Mouse (Mus musculus): ENCODE results near the gene Mpz. TPM values are rescaled to one million over a fixed set of nuclear protein-coding genes. Genes with fewer than 3 reads are reported as not detected.
A peak's percentile ranks its signal among the peaks of the same experiment; 100 is the strongest.

Gene Mpz
- polyA plus RNA-seq, 1 experiment: 24.9 TPM

DNA sequence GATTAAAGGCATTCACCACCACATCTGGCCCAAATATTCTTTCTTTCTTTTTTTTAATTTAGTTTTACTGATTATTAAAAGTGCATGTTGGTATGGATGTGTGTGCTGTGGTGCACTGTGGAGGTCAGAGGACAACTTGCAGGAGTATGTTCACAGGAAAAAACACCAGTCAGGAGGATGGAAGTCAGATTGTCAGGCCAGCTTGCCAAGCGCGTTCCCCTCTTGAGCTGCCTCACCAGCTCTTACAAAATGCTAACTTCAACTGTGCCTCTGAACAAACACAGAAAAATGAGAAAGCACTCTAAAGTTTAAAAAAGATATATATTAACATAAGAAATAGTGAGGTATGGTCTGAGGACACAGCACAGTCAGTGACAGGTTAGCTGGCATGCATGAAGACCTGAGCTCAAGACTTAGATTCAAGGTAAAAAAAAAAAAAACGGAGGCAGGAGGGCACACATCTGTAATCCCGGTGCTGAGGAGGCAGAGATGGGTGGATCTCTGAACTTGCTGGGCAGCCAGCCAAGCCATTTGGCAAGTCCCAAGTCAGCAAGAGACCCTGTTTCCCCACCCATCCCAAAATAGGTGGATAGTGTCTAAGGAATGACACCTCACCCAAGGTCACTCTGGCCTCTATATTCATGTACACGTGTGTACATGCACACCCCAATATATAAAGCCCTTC, 29.1 kb downstream of the Mpz start:
- no peak overlapping the region for H3K4me3 ChIP-seq (replicated peaks; ENCODE audit: extremely low read depth, low read depth, low read length)
- TF ChIP-seq POLR2A (IDR thresholded peaks at IDR 0.05; ENCODE audit: borderline replicate concordance, extremely low read depth, low read depth, low read length): no peak
- no peak for TF ChIP-seq CTCF (IDR thresholded peaks at IDR 0.05; ENCODE audit: insufficient read depth, low read length)
- peaks cover 11% of the 10 kb centered on the region for H3K4me1 ChIP-seq (ENCODE audit: control insufficient read depth, insufficient read depth, low read length)
- WGBS: 52% methylated on average over 5 of the region's 5 CpGs
- DNase-seq: no peak

GRCm38 (mm10) chr1:171183025-171183424, 32.5 kb downstream of the Mpz start:
- TF ChIP-seq POLR2A (IDR thresholded peaks at IDR 0.05; ENCODE audit: borderline replicate concordance, extremely low read depth, low read depth, low read length): no peak
- TF ChIP-seq CTCF (IDR thresholded peaks at IDR 0.05; ENCODE audit: insufficient read depth, low read length): no peak
- Histone ChIP-seq H3K4me1 (ENCODE audit: control insufficient read depth, insufficient read depth, low read length) (peaks cover 18% of the 10 kb centered on the region), H3K4me3 (replicated peaks; ENCODE audit: extremely low read depth, low read depth, low read length) (no peak overlapping the region)
- 88% methylated on average over 3 of the region's 3 CpGs for WGBS
- no peak for DNase-seq

- Histone ChIP-seq H3K4me3 (replicated peaks; ENCODE audit: extremely low read depth, low read depth, low read length) (no peak overlapping the region), H3K4me1 (ENCODE audit: control insufficient read depth, insufficient read depth, low read length) (peaks cover 18% of the 10 kb centered on the region)
- DNase-seq: no peak
- TF ChIP-seq CTCF (IDR thresholded peaks at IDR 0.05; ENCODE audit: insufficient read depth, low read length) (no peak), POLR2A (IDR thresholded peaks at IDR 0.05; ENCODE audit: borderline replicate concordance, extremely low read depth, low read depth, low read length) (no peak)
- 23% methylated on average over 3 of the region's 3 CpGs for WGBS
Observed at GRCm38 (mm10) chr1:171183620-171184019, 33.1 kb downstream of the Mpz start.

GRCm38 (mm10) chr1:171184314-171184713, 33.8 kb downstream of the Mpz start:
- WGBS: 14% methylated on average over 7 of the region's 7 CpGs
- peak; percentile 52 for DNase-seq
- Histone ChIP-seq H3K4me1 (ENCODE audit: control insufficient read depth, insufficient read depth, low read length) (peaks cover 18% of the 10 kb centered on the region), H3K4me3 (replicated peaks; ENCODE audit: extremely low read depth, low read depth, low read length) (no peak overlapping the region)
- peak; percentile 44; the same call in 1 of the 2 replicates for TF ChIP-seq CTCF (IDR thresholded peaks at IDR 0.05; ENCODE audit: insufficient read depth, low read length)
- no peak for TF ChIP-seq POLR2A (IDR thresholded peaks at IDR 0.05; ENCODE audit: borderline replicate concordance, extremely low read depth, low read depth, low read length)

- H3K4me3 ChIP-seq (replicated peaks; ENCODE audit: extremely low read depth, low read depth, low read length): no peak overlapping the region
- DNase-seq: no peak
- TF ChIP-seq POLR2A (IDR thresholded peaks at IDR 0.05; ENCODE audit: borderline replicate concordance, extremely low read depth, low read depth, low read length) (no peak), CTCF (IDR thresholded peaks at IDR 0.05; ENCODE audit: insufficient read depth, low read length) (no peak)
- peaks cover 18% of the 10 kb centered on the region for H3K4me1 ChIP-seq (ENCODE audit: control insufficient read depth, insufficient read depth, low read length)
- WGBS: 74% methylated on average over 8 of the region's 8 CpGs
Observed at GRCm38 (mm10) chr1:171185655-171186054, 35.1 kb downstream of the Mpz start.

DNA sequence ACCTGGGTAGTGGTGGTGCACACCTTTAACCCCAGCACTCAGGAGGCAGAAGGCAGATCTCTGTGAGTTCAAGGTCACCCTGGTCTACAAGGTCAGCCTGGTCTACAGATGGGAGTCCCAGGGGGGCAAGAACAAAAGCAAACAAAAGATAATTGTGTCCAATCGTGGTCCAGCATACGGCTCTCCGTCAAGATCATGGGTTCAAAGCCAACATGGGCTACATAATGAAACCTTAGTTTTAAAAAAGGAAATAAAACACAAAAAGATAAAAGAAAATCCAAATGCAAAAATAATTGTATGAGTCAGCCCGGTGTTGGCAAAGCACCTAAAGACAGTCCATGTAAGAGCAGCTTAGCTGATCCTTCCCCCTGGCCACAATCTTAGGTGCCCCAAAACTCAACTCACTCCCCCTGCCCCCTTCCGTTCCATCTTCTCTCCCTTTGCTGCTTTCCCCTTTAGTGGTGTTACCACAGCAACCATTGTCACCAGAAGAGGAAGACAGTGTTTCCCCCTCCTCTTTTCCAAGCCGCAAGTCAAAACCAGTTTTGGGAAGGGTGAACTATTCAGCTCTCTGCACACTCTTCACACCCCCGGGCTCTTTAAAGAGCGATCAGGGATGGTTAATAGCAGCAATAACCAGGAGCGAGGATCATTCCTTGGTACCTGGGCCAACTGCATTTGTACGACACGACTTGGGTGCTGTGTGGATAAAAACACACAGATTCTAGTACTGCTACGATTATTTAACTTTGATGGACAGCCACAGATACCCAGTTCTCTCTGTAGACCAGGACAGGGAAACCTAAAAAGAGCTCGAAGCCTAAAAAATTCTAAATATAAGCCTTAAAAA, 37.6 kb downstream of the Mpz start:
- no peak for TF ChIP-seq POLR2A (IDR thresholded peaks at IDR 0.05; ENCODE audit: borderline replicate concordance, extremely low read depth, low read depth, low read length)
- TF ChIP-seq CTCF (IDR thresholded peaks at IDR 0.05; ENCODE audit: insufficient read depth, low read length): no peak
- no peak for DNase-seq
- Histone ChIP-seq H3K4me3 (replicated peaks; ENCODE audit: extremely low read depth, low read depth, low read length) (no peak overlapping the region), H3K4me1 (ENCODE audit: control insufficient read depth, insufficient read depth, low read length) (peaks cover 18% of the 10 kb centered on the region)
- WGBS: 73% methylated on average over 13 of the region's 13 CpGs

- no peak overlapping the region for H3K4me3 ChIP-seq (replicated peaks; ENCODE audit: extremely low read depth, low read depth, low read length)
- TF ChIP-seq POLR2A (IDR thresholded peaks at IDR 0.05; ENCODE audit: borderline replicate concordance, extremely low read depth, low read depth, low read length): no peak
- no peak for TF ChIP-seq CTCF (IDR thresholded peaks at IDR 0.05; ENCODE audit: insufficient read depth, low read length)
- H3K4me1 ChIP-seq (ENCODE audit: control insufficient read depth, insufficient read depth, low read length): peaks cover 11% of the 10 kb centered on the region
- no peak for DNase-seq
- WGBS: 33% methylated on average over 8 of the region's 8 CpGs
Observed at GRCm38 (mm10) chr1:171189046-171189445, 38.5 kb downstream of the Mpz start.

DNA sequence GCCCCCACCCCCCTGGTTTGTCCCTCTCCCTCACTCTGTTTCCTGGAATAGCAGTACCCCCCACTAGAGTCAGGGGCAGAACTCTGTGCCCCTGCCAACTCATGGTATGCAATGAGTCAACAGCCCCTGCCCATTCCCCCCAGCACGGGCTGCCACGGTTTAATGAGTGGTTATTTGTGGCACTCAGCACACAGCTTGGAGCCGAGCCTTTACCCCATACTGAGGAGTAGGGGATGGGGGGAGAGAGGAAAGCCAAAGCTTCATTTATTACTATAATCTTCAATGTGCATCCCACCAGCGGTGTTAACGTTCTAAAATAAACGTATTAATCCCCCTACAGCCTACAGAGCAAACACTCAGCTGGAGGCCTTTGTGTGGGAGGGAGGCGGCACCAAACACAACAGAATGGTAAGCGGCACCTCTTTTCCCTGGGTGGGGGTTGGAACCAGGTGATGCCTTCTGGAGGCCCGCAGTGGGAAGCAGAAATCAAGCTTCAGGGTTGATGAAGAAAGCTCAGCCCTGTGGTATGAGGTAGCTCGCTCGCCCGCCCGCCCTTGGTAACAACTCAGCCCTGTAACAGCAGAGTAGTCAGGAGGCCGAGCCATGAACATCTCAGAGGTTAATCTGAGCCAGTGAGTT, 39.1 kb downstream of the Mpz start:
- no peak for DNase-seq
- whole genome bisulfite sequencing: 63% methylated on average over 14 of the region's 14 CpGs
- Histone ChIP-seq H3K4me1 (ENCODE audit: control insufficient read depth, insufficient read depth, low read length) (peaks cover 8% of the 10 kb centered on the region; the same call in 1 of the 2 replicates), H3K4me3 (replicated peaks; ENCODE audit: extremely low read depth, low read depth, low read length) (no peak overlapping the region)
- TF ChIP-seq POLR2A (IDR thresholded peaks at IDR 0.05; ENCODE audit: borderline replicate concordance, extremely low read depth, low read depth, low read length): no peak
- TF ChIP-seq CTCF (IDR thresholded peaks at IDR 0.05; ENCODE audit: insufficient read depth, low read length): no peak

DNA sequence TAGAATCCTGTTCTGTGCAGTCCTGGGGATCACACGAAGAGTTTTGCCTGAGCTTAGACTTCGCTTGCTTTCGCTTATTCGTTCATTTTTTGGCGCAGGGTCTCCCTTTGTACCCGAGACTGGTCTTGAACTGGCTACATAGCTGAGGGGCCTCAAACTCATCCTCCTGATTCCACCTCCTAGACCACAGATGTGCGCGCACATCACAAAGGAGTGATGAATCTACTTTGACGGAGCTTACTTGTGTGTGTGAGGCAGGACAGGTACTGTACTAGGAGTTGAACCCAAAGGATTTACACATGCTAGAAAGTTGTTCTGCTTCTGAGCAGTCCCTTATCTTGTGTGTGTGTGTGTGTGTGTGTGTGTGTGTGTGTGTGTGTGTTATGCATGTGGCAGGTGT, 40.3 kb downstream of the Mpz start:
- Histone ChIP-seq H3K4me1 (ENCODE audit: control insufficient read depth, insufficient read depth, low read length) (no peaks in the 10 kb centered on the region; the same call in 1 of the 2 replicates), H3K4me3 (replicated peaks; ENCODE audit: extremely low read depth, low read depth, low read length) (no peak overlapping the region)
- WGBS: 98% methylated on average over 9 of the region's 9 CpGs
- no peak for DNase-seq
- TF ChIP-seq POLR2A (IDR thresholded peaks at IDR 0.05; ENCODE audit: borderline replicate concordance, extremely low read depth, low read depth, low read length) (no peak), CTCF (IDR thresholded peaks at IDR 0.05; ENCODE audit: insufficient read depth, low read length) (no peak)
